Mouse (Mus musculus): Measurements from ENCODE around the gene F2rl1.

DNA sequence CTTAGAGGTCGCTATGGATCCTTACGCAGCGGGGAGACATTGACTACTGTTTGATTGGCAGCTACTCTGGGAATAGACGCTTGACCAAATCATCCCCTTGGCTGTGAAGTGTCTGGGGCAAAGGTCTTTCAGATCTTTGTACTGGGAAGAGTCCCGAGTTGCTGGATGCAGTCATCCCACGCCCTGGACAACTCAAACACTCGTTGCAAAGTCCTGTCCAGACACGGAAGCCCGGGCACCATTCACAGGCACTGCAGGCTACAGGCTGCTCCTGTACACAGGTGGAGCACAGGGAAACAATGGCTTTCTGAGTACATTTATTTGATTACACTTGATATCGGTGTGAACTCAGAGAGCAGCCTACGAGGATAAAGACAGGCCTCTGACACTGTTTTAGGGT, 33.7 kb downstream of the F2rl1 start:
- TF ChIP-seq CTCF (IDR thresholded peaks at IDR 0.05; ENCODE audit: extremely low read depth, insufficient read depth, low read length) (no peak), POLR2A (IDR thresholded peaks at IDR 0.05; ENCODE audit: extremely low read depth, insufficient read depth, low read length) (no peak)
